Mouse (Mus musculus) limb, embryonic 15.5 days (tissue): ENCODE measurements around the gene Rnf150. TPM values are rescaled to one million over a fixed set of nuclear protein-coding genes. Genes with fewer than 3 reads are reported as not detected.

Experiments
- ATAC-seq: fragments of 200-750 bp; cut with Nextera tagmentation; 2 replicates; pipeline ENCODE4 v1.8.0; 2017; ENCODE audit warnings: low read depth, moderate TSS enrichment; ENCODE audit not compliant: insufficient number of reproducible peaks, low FRiP score, low TSS enrichment
- H3K27ac ChIP-seq: fragments of 300-500 bp; sonication (generic); 2 replicates; pipeline ENCODE4 v1.5.1; 2015; ENCODE audit warnings: moderate library complexity, mild to moderate bottlenecking, inconsistent platforms
- H3K27me3 ChIP-seq: fragments of 300-500 bp; sonication (generic); 2 replicates; pipeline ENCODE4 v1.6.1; 2015; ENCODE audit warnings: inconsistent platforms
- H3K36me3 ChIP-seq: fragments of 300-500 bp; sonication (generic); 2 replicates; pipeline ENCODE4 v1.6.1; 2015; ENCODE audit warnings: inconsistent platforms
- H3K4me1 ChIP-seq: fragments of 300-500 bp; sonication (generic); 2 replicates; pipeline ENCODE4 v1.6.1; 2015; ENCODE audit warnings: inconsistent platforms
- H3K4me2 ChIP-seq: fragments of 300-500 bp; sonication (generic); 2 replicates; pipeline ENCODE4 v1.6.1; 2015; ENCODE audit warnings: mild to moderate bottlenecking, inconsistent platforms
- H3K4me3 ChIP-seq: fragments of 300-500 bp; sonication (generic); 2 replicates; pipeline ENCODE4 v1.5.1; 2015; ENCODE audit warnings: mild to moderate bottlenecking, inconsistent platforms
- H3K9ac ChIP-seq: fragments of 300-500 bp; sonication (generic); 2 replicates; pipeline ENCODE4 v1.6.1; 2015; ENCODE audit warnings: inconsistent platforms
- H3K9me3 ChIP-seq: fragments of 300-500 bp; sonication (generic); 2 replicates; pipeline ENCODE4 v1.6.1; 2016; ENCODE audit warnings: inconsistent platforms
- WGBS: fragments of 180-500 bp; shearing (Covaris S2); methylation state at CpG from one replicate; pipeline ENCODE4 v1.1.7; 2015; 5-methylcytosine and 5-hydroxymethylcytosine counted together
- polyA plus RNA-seq: library from polyadenylated mRNA; unstranded; fragments of >200 nt; fragmentation: Nextera tagmentation; extraction: Ambion mirVana; gene quantifications from 2 replicates; pipeline ENCODE4 v1.2.1, GENCODE M21; 2015

Gene Rnf150
- polyA plus RNA-seq, 1 experiment from 2014 or later, result 1.1 TPM

DNA sequence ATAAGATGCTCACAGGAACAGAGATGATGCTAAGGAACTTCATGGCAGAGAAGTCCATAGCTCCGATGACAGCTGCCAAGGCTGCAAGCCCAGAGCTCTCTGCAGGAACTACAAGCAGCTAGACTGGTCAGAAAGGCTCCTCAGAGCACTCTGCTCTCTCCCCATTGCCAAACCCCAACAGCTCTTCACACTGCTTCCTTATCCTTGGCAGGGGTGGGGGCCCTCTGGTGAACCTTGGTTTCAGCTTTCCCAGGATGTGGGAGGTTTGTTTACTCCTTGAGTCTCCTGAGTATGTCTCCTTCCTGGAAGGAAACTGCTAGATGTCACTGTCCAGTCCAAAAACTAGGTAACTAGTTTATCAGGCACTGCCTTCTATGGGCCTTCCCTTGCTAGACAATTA is 276.9 kb downstream of the Rnf150 start:
- ATAC-seq, result no peak
- no peak overlapping the region for H3K9ac ChIP-seq
- H3K4me2 ChIP-seq, result no peak overlapping the region

DNA sequence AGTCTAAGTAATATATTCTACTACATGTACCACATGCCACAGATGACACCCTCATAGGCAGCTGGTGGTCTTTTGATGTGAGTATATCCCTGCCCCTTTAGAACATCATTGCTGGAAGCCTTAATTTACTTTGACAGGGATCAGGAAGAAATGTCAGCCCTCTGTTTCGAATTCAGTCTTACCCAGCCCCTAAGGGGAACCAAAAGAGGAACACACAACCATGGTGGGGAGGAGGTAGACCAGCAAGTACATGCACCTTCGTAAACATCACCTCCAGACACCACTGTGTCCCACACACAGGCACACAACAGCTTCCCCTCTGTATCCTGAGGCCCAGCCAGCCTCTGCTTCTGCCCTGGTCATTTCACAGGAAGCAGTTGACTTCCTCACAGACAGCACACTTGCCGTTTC is 277.6 kb downstream of the Rnf150 start:
- H3K27ac ChIP-seq, result no peak overlapping the region
- H3K4me1 ChIP-seq, result no peaks in the 10 kb centered on the region
- no peak overlapping the region for H3K9ac ChIP-seq
- no peak overlapping the region for H3K4me2 ChIP-seq
- ATAC-seq, result no peak
- H3K36me3 ChIP-seq, result no peaks in the 10 kb centered on the region
- no peak overlapping the region for H3K4me3 ChIP-seq
- WGBS, result 68% methylated on average over 3 of the region's 3 CpGs
- H3K27me3 ChIP-seq, result no peaks in the 10 kb centered on the region
- H3K9me3 ChIP-seq, result no peaks in the 10 kb centered on the region

More for the DNA sequence above, 276.9 kb downstream of the Rnf150 start:
- Histone ChIP-seq H3K9me3 (no peaks in the 10 kb centered on the region), H3K4me3 (no peak overlapping the region), H3K27me3 (no peaks in the 10 kb centered on the region), H3K36me3 (no peaks in the 10 kb centered on the region), H3K4me1 (0 out of 2 replicates have a peak, but pooled peaks cover 5% of the 10 kb centered on the region), H3K27ac (no peak overlapping the region)
- WGBS, result 74% methylated on average over 1 of the region's 1 CpGs

Other genes starting within 250 kb of the Rnf150 start
- 70.4 and 73.1 TPM in 2 replicates for gene Zfp330, start 89.2 kb upstream of the Rnf150 start, polyA plus RNA-seq